Mouse (Mus musculus) kidney, postnatal 10 days (tissue): Measurements from ENCODE around the gene D2hgdh.
"Not testable (repeated sequence)": the region's sequence is repeated elsewhere in the genome, so short reads cannot be mapped to it uniquely, and the experiment has no call there.

Experiments used
- DNase-seq: peaks from one replicate; pipeline ENCODE4 v3.0.0; 2021; ENCODE audit warnings: mixed read lengths

The D2hgdh gene

GRCm38 (mm10) chr1:93832754-93833360, 8.1 kb downstream of the D2hgdh start:
- not testable (repeated sequence) for DNase-seq

- DNase-seq = no peak
Observed at GRCm38 (mm10) chr1:93834671-93835150, 10.0 kb downstream of the D2hgdh start.

GRCm38 (mm10) chr1:93835211-93835610, 10.5 kb downstream of the D2hgdh start:
- DNase-seq = no peak

GRCm38 (mm10) chr1:93835876-93836531, 11.3 kb downstream of the D2hgdh start:
- DNase-seq = no peak

GRCm38 (mm10) chr1:93836532-93836913, 11.8 kb downstream of the D2hgdh start:
- no peak for DNase-seq

GRCm38 (mm10) chr1:93837335-93837734, 12.6 kb downstream of the D2hgdh start:
- DNase-seq = no peak

GRCm38 (mm10) chr1:93838569-93838968, 13.9 kb downstream of the D2hgdh start:
- not testable (repeated sequence) for DNase-seq

GRCm38 (mm10) chr1:93845766-93846366, 21.2 kb downstream of the D2hgdh start:
- not testable (repeated sequence) for DNase-seq

- DNase-seq = not testable (repeated sequence)
Observed at GRCm38 (mm10) chr1:93855790-93856189, 31.1 kb downstream of the D2hgdh start.

GRCm38 (mm10) chr1:93857370-93857769, 32.7 kb downstream of the D2hgdh start:
- DNase-seq = peak; percentile 3

- peak; percentile 16 for DNase-seq
Observed at GRCm38 (mm10) chr1:93857991-93858390, 33.3 kb downstream of the D2hgdh start.

- no peak for DNase-seq
Observed at GRCm38 (mm10) chr1:93859619-93860018, 34.9 kb downstream of the D2hgdh start.

- not testable (repeated sequence) for DNase-seq
Observed at GRCm38 (mm10) chr1:93861048-93861447, 36.3 kb downstream of the D2hgdh start, which contains the start of gene Gal3st2. TSS of gene Gal3st2 (plus strand) at chr1:93861306.

GRCm38 (mm10) chr1:93871594-93872105, 46.9 kb downstream of the D2hgdh start:
- DNase-seq = not testable (repeated sequence)

- not testable (repeated sequence) for DNase-seq
Observed at GRCm38 (mm10) chr1:93874405-93874804, 49.7 kb downstream of the D2hgdh start.

- not testable (repeated sequence) for DNase-seq
Observed at GRCm38 (mm10) chr1:93881778-93882177, 57.1 kb downstream of the D2hgdh start.

- not testable (repeated sequence) for DNase-seq
Observed at GRCm38 (mm10) chr1:93890936-93891335, 66.2 kb downstream of the D2hgdh start.

- not testable (repeated sequence) for DNase-seq
Observed at GRCm38 (mm10) chr1:93897395-93897794, 72.7 kb downstream of the D2hgdh start.

- DNase-seq = not testable (repeated sequence)
Observed at GRCm38 (mm10) chr1:93901291-93901690, 76.6 kb downstream of the D2hgdh start.
